Comparison of ENCODE assay signal across 13 mouse cellular contexts in genomic region chr17:27036465-27036864, GRCm38 (mm10). TPM values are rescaled to one million over a fixed set of nuclear protein-coding genes. Genes with fewer than 3 reads are reported as not detected.
DNase-seq lines count a peak whose midpoint lies in the region; ATAC-seq and TF ChIP-seq lines count a peak whose summit lies in the region.
"Had no signal": no experiment of that assay in that cellular context is flagged by ENCODE, and none has a peak within 500 bp of the region (broad histone marks: within the 10 kb centered on the region; RNA-seq: fewer than 3 reads in every experiment).

No protein-coding gene starts in this region.

- H3K27ac ChIP-seq in heart, embryonic 16.5 days (ENCODE audit: low read length) = 0 out of 2 replicates have a peak overlapping the region, but pooled peaks have one; percentile 5
- H3K27ac ChIP-seq in heart, embryonic 11.5 days (ENCODE audit: low read depth, low read length) = no peak overlapping the region
- peak overlapping the region; percentile 3; the same call in 1 of the 2 replicates for H3K27ac ChIP-seq in stomach, embryonic 14.5 days (ENCODE audit: low read length)
- no peak overlapping the region for H3K27ac ChIP-seq in stomach, postnatal 0 days (replicated peaks)
- peak overlapping the region; percentile 82 for H3K27ac ChIP-seq in lung, embryonic 15.5 days
- H3K27ac ChIP-seq: hindbrain, embryonic 14.5 days; liver, embryonic 13.5 days had no signal

- ATAC-seq in heart, embryonic 16.5 days (replicated peaks; ENCODE audit: extremely low read depth, insufficient read depth, low FRiP score) = no peak
- no peak for ATAC-seq in heart, embryonic 11.5 days (replicated peaks; ENCODE audit: insufficient number of reproducible peaks, low FRiP score, low TSS enrichment)
- no peak for ATAC-seq in stomach, embryonic 14.5 days (ENCODE audit: insufficient number of reproducible peaks, insufficient read depth, low FRiP score, low read depth)
- ATAC-seq in stomach, postnatal 0 days (ENCODE audit: low FRiP score, low TSS enrichment) = no peak
- ATAC-seq in lung, embryonic 15.5 days (ENCODE audit: borderline replicate concordance, extremely low read depth, low FRiP score, low TSS enrichment) = no peak

- no peak overlapping the region for H3K9ac ChIP-seq in heart, embryonic 16.5 days (ENCODE audit: low read length)
- H3K9ac ChIP-seq in heart, embryonic 11.5 days (ENCODE audit: low read depth, low read length) = no peak overlapping the region
- no peak overlapping the region for H3K9ac ChIP-seq in stomach, embryonic 14.5 days (replicated peaks; ENCODE audit: low read depth, low read length)
- no peak overlapping the region for H3K9ac ChIP-seq in stomach, postnatal 0 days (ENCODE audit: low read length)
- H3K9ac ChIP-seq in lung, embryonic 15.5 days = no peak overlapping the region
- H3K9ac ChIP-seq: hindbrain, embryonic 14.5 days; liver, embryonic 13.5 days had no signal

- WGBS in heart, embryonic 16.5 days = 61% methylated on average over 7 of the region's 7 CpGs
- 63% methylated on average over 7 of the region's 7 CpGs for WGBS in heart, embryonic 11.5 days (ENCODE audit: insufficient replicate concordance)
- WGBS in stomach, embryonic 14.5 days = 75% methylated on average over 7 of the region's 7 CpGs
- WGBS in stomach, postnatal 0 days = 76% methylated on average over 7 of the region's 7 CpGs
- WGBS in lung, embryonic 15.5 days = 38% methylated on average over 7 of the region's 7 CpGs

- peaks cover 16% of the 10 kb centered on the region for H3K4me1 ChIP-seq in heart, embryonic 16.5 days (ENCODE audit: control insufficient read depth, insufficient read depth, low read length)
- peaks cover 31% of the 10 kb centered on the region for H3K4me1 ChIP-seq in heart, embryonic 11.5 days (ENCODE audit: control insufficient read depth, insufficient read depth, low read length)
- H3K4me1 ChIP-seq in stomach, embryonic 14.5 days (ENCODE audit: control insufficient read depth, insufficient read depth, low read length) = peaks cover 29% of the 10 kb centered on the region
- peaks cover 12% of the 10 kb centered on the region for H3K4me1 ChIP-seq in stomach, postnatal 0 days (replicated peaks; ENCODE audit: control insufficient read depth, insufficient read depth)
- H3K4me1 ChIP-seq in lung, embryonic 15.5 days = peaks cover 42% of the 10 kb centered on the region

- H3K4me2 ChIP-seq in heart, embryonic 16.5 days (ENCODE audit: low read depth, low read length) = no peak overlapping the region
- no peak overlapping the region for H3K4me2 ChIP-seq in heart, embryonic 11.5 days
- H3K4me2 ChIP-seq in stomach, embryonic 14.5 days (replicated peaks; ENCODE audit: low read depth, low read length) = no peak overlapping the region
- H3K4me2 ChIP-seq in stomach, postnatal 0 days (replicated peaks; ENCODE audit: low read depth) = no peak overlapping the region
- H3K4me2 ChIP-seq in lung, embryonic 15.5 days = no peak overlapping the region
- H3K4me2 ChIP-seq: hindbrain, embryonic 14.5 days; liver, embryonic 13.5 days; midbrain, embryonic 11.5 days had no signal

- TF ChIP-seq EP300 in stomach, postnatal 0 days (optimal IDR thresholded peaks at IDR 0.05) = no peak

- no peaks in the 10 kb centered on the region for H3K36me3 ChIP-seq in heart, embryonic 16.5 days (ENCODE audit: control insufficient read depth, insufficient read depth)
- H3K36me3 ChIP-seq in heart, embryonic 11.5 days (ENCODE audit: control insufficient read depth, insufficient read depth, low read length) = no peaks in the 10 kb centered on the region
- H3K36me3 ChIP-seq in stomach, embryonic 14.5 days (ENCODE audit: control insufficient read depth, insufficient read depth, low read length) = no peaks in the 10 kb centered on the region
- H3K36me3 ChIP-seq in stomach, postnatal 0 days (ENCODE audit: control insufficient read depth, insufficient read depth, low read length) = no peaks in the 10 kb centered on the region
- no peaks in the 10 kb centered on the region for H3K36me3 ChIP-seq in lung, embryonic 15.5 days
- H3K36me3 ChIP-seq: liver, embryonic 13.5 days had no signal

- no peak overlapping the region for H3K4me3 ChIP-seq in heart, embryonic 16.5 days (ENCODE audit: low read length)
- H3K4me3 ChIP-seq in heart, embryonic 11.5 days (ENCODE audit: low read depth, low read length) = no peak overlapping the region
- H3K4me3 ChIP-seq in stomach, embryonic 14.5 days (ENCODE audit: low read depth, low read length) = no peak overlapping the region
- H3K4me3 ChIP-seq in stomach, postnatal 0 days (ENCODE audit: low read depth, low read length) = no peak overlapping the region
- no peak overlapping the region for H3K4me3 ChIP-seq in lung, embryonic 15.5 days
- H3K4me3 ChIP-seq: liver, embryonic 13.5 days had no signal

- TF ChIP-seq CTCF in stomach, postnatal 0 days (IDR thresholded peaks at IDR 0.05; ENCODE audit: low read depth) = no peak

- DNase-seq in stomach, postnatal 0 days (ENCODE audit: low spot score) = no peak
- DNase-seq in embryo, embryonic 9.5 days (ENCODE audit: extremely low spot score) = no peak
- no peak for DNase-seq in urinary bladder, postnatal 14 days (ENCODE audit: low spot score)
- DNase-seq: adrenal gland, adult 2 months; liver, embryonic 13.5 days; retina, postnatal 1 day; thymus, postnatal 14 days had no signal

- no peaks in the 10 kb centered on the region for H3K27me3 ChIP-seq in heart, embryonic 16.5 days (ENCODE audit: control insufficient read depth, insufficient read depth, low read length)
- H3K27me3 ChIP-seq in heart, embryonic 11.5 days (ENCODE audit: control insufficient read depth, insufficient read depth, low read length) = no peaks in the 10 kb centered on the region
- no peaks in the 10 kb centered on the region for H3K27me3 ChIP-seq in stomach, embryonic 14.5 days (ENCODE audit: control insufficient read depth, insufficient read depth, low read length)
- H3K27me3 ChIP-seq in stomach, postnatal 0 days (ENCODE audit: control insufficient read depth, insufficient read depth, low read length) = no peaks in the 10 kb centered on the region
- no peaks in the 10 kb centered on the region for H3K27me3 ChIP-seq in lung, embryonic 15.5 days

- H3K9me3 ChIP-seq in heart, embryonic 16.5 days (replicated peaks; ENCODE audit: control insufficient read depth, low read length) = no peaks in the 10 kb centered on the region
- H3K9me3 ChIP-seq in heart, embryonic 11.5 days (replicated peaks; ENCODE audit: control insufficient read depth, low read length) = no peaks in the 10 kb centered on the region
- H3K9me3 ChIP-seq in stomach, embryonic 14.5 days (ENCODE audit: control insufficient read depth, low read depth, low read length) = no peaks in the 10 kb centered on the region
- H3K9me3 ChIP-seq in stomach, postnatal 0 days (ENCODE audit: control insufficient read depth, low read length) = no peaks in the 10 kb centered on the region
- no peaks in the 10 kb centered on the region for H3K9me3 ChIP-seq in lung, embryonic 15.5 days
- H3K9me3 ChIP-seq: liver, embryonic 13.5 days had no signal

RNA-seq across cellular contexts. Expression of gene Bak1, which starts 7.7 kb away (rescaled TPM):
- polyA plus RNA-seq in heart, embryonic 16.5 days (2015; fragmentation: Nextera tagmentation; extraction: Ambion mirVana) = 5.8 and 6.2 TPM in 2 replicates
- 11.0 and 11.4 TPM in 2 replicates for polyA plus RNA-seq in heart, embryonic 11.5 days (2014; fragmentation: Nextera tagmentation; extraction: Ambion mirVana)
- polyA plus RNA-seq in stomach, embryonic 14.5 days (2014; fragmentation: Nextera tagmentation; extraction: Ambion mirVana) = 8.6 and 10.4 TPM in 2 replicates
- polyA plus RNA-seq in stomach, postnatal 0 days (2015; fragmentation: Nextera tagmentation; extraction: Ambion mirVana) = 3.5 and 3.6 TPM in 2 replicates
- 5.2 and 6.0 TPM in 2 replicates for polyA plus RNA-seq in lung, embryonic 15.5 days (2015; fragmentation: Nextera tagmentation; extraction: Ambion mirVana)

RNA-seq across cellular contexts. Expression of gene Itpr3, which starts 20.6 kb away (rescaled TPM):
- 2.2 and 2.6 TPM in 2 replicates for polyA plus RNA-seq in heart, embryonic 16.5 days (2015; fragmentation: Nextera tagmentation; extraction: Ambion mirVana)
- 2.1 and 2.2 TPM in 2 replicates for polyA plus RNA-seq in heart, embryonic 11.5 days (2014; fragmentation: Nextera tagmentation; extraction: Ambion mirVana)
- 11.5 and 13.3 TPM in 2 replicates for polyA plus RNA-seq in stomach, embryonic 14.5 days (2014; fragmentation: Nextera tagmentation; extraction: Ambion mirVana)
- 5.9 and 6.6 TPM in 2 replicates for polyA plus RNA-seq in stomach, postnatal 0 days (2015; fragmentation: Nextera tagmentation; extraction: Ambion mirVana)
- polyA plus RNA-seq in lung, embryonic 15.5 days (2015; fragmentation: Nextera tagmentation; extraction: Ambion mirVana) = 4.7 and 4.9 TPM in 2 replicates

Comparison
In these comparisons a context has a peak if more than half of its experiments do, and no peak if none do; other contexts are left out.
1. H3K27ac ChIP-seq: peak in heart, embryonic 16.5 days (single experiment), stomach, embryonic 14.5 days (single experiment) and lung, embryonic 15.5 days (single experiment); none in heart, embryonic 11.5 days (single experiment) and stomach, postnatal 0 days (single experiment).